Mouse (Mus musculus) kidney, postnatal 0 days (tissue): ENCODE results near the gene Mybbp1a. TPM values are rescaled to one million over a fixed set of nuclear protein-coding genes. Genes with fewer than 3 reads are reported as not detected.

Experiments used
- ATAC-seq: fragments of 200-750 bp; cut with Nextera tagmentation; replicated peaks from 2 replicates; pipeline ENCODE4 v1.8.0; 2017; ENCODE audit warnings: low read depth, moderate number of reproducible peaks, moderate TSS enrichment, moderate library complexity; ENCODE audit not compliant: low FRiP score
- DNase-seq: peaks from one replicate; pipeline ENCODE4 v3.0.0-alpha.2; 2016; ENCODE audit warnings: low spot score
- H3K27ac ChIP-seq: fragments of 300-500 bp; sonication (generic); 2 replicates; pipeline ENCODE4 v1.5.1; 2014; ENCODE audit warnings: mild to moderate bottlenecking
- H3K27me3 ChIP-seq: fragments of 300-500 bp; sonication (generic); 2 replicates; pipeline ENCODE4 v1.6.1; 2014; ENCODE audit warnings: low read length, mixed read lengths; ENCODE audit not compliant: insufficient read depth
- H3K36me3 ChIP-seq: fragments of 300-500 bp; sonication (generic); 2 replicates; pipeline ENCODE4 v1.6.1; 2014; ENCODE audit warnings: low read length, mixed read lengths; ENCODE audit not compliant: insufficient read depth
- H3K4me1 ChIP-seq: fragments of 300-500 bp; sonication (generic); replicated peaks from 2 replicates; pipeline ENCODE4 v1.6.1; 2014; ENCODE audit warnings: antibody characterized with exemption, low read length, mixed read lengths; ENCODE audit not compliant: insufficient read depth
- H3K4me2 ChIP-seq: fragments of 300-500 bp; sonication (generic); 2 replicates; pipeline ENCODE4 v1.6.1; 2014; ENCODE audit warnings: mild to moderate bottlenecking, low read length, moderate library complexity, mixed read lengths
- H3K4me3 ChIP-seq: fragments of 300-500 bp; sonication (generic); replicated peaks from 2 replicates; pipeline ENCODE4 v1.5.1; 2014; ENCODE audit warnings: low read depth, low read length
- H3K9ac ChIP-seq: fragments of 300-500 bp; sonication (generic); 2 replicates; pipeline ENCODE4 v1.6.1; 2014; ENCODE audit warnings: low read depth, low read length
- H3K9me3 ChIP-seq: fragments of 300-500 bp; sonication (generic); replicated peaks from 2 replicates; pipeline ENCODE4 v1.6.1; 2016; ENCODE audit warnings: low read length, inconsistent platforms, mixed read lengths
- CTCF ChIP-seq: IDR thresholded peaks from 2 replicates; pipeline ENCODE4 v1.5.1; 2016; ENCODE audit warnings: antibody characterized with exemption, low read depth, mild to moderate bottlenecking, moderate library complexity
- WGBS: fragments of 180-500 bp; shearing (Covaris S2); extraction: QIAGEN DNeasy Blood & Tissue Kit; methylation state at CpG from one replicate; pipeline ENCODE4 v1.1.7; 2014; 5-methylcytosine and 5-hydroxymethylcytosine counted together
- polyA plus RNA-seq: library from polyadenylated mRNA; unstranded; fragments of >200 nt; fragmentation: Nextera tagmentation; extraction: Ambion mirVana; gene quantifications from 2 replicates; pipeline ENCODE4 v1.2.1, GENCODE M21; 2015

Gene Mybbp1a
- polyA plus RNA-seq, 1 experiment from 2014 or later = 109 TPM

DNA sequence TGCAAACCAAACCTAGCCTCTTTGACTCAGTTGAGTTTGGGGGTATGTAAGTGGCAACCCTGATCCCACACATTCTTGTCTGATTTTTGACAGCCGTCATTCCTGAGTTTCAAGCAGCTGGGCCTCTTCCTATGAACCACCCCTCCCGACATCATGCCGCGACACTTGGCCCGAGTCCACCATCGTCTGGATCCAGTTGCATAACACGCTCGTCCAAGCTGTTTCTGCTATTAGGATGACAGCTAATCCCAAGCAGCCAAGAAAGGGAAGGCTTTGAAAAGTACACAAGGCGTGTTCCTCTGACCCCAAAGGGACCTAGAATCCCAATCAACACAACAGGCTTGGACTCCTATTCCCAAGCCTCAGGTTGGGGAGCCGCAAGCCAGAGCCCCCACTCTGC, 44.1 kb upstream of the Mybbp1a start:
- ATAC-seq = no peak
- TF ChIP-seq CTCF = no peak
- H3K36me3 ChIP-seq = peaks cover 25% of the 10 kb centered on the region
- WGBS = 58% methylated on average over 10 of the region's 10 CpGs
- H3K9ac ChIP-seq = no peak overlapping the region
- H3K4me2 ChIP-seq = no peak overlapping the region
- H3K4me3 ChIP-seq = no peak overlapping the region
- H3K27me3 ChIP-seq = no peaks in the 10 kb centered on the region
- DNase-seq = peak; percentile 64
- H3K4me1 ChIP-seq = peaks cover 17% of the 10 kb centered on the region
- peak overlapping the region; percentile 47; the same call in 1 of the 2 replicates for H3K27ac ChIP-seq
- no peaks in the 10 kb centered on the region for H3K9me3 ChIP-seq

DNA sequence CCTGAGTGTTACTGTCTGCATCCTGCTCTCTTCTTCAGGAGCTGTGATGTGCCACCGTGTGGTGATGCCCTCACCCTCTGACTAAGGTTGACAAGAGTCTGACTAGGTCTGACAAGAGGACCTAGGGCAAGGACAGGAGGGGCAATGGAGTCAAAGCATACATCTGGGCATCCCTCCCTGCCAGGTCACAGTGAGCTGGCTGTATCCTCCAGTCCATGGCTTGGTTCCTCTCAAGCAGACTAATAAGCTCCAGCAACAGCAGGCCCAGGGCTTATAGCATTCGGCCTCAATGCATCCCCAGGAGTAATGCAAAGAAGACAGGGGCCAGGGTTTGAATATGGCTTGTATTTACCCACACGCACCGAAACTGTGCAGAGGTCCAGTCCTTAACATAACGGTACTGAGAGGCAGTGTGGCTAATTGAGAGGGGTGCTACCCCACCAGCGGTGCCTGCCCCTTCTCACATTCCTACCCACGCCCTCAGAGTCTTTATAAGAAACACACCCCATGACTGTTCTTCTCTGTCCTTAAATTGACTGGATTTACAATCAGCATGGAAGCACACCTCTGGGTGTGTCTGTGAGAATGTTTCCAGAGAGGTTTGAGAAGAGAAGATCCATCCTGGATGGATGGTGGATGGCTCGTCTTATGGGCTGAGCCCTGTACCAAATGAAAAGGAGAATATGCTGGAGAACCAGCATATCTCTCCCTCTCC, 43.2 kb upstream of the Mybbp1a start:
- no peak for DNase-seq
- Histone ChIP-seq H3K4me2 (no peak overlapping the region), H3K27me3 (no peaks in the 10 kb centered on the region), H3K36me3 (peaks cover 25% of the 10 kb centered on the region), H3K9me3 (no peaks in the 10 kb centered on the region), H3K4me1 (peaks cover 23% of the 10 kb centered on the region), H3K9ac (no peak overlapping the region), H3K27ac (0 out of 2 replicates have a peak overlapping the region, but pooled peaks have one; percentile 47), H3K4me3 (no peak overlapping the region)
- TF ChIP-seq CTCF = no peak
- WGBS = 89% methylated on average over 8 of the region's 8 CpGs
- no peak for ATAC-seq

DNA sequence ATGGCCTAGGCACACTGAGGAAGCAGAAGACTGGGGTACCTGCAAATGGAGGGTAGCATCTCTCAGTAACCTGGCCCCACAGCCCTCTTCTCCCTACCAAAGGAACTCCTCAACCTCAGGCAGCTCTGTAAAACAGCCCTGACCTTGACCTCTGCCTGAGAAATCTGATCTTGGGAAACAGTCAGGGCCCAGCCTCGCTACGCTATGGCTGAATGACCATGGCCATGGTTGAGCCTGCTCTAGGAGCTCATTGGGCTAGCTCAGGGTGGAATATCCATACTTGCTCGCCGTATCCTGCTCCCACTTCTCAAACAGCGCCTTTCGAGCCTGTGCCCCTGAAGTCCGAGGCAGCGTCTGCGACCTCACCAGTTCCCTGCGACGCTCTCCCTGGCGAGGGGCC, 40.1 kb upstream of the Mybbp1a start:
- Histone ChIP-seq H3K9me3 (no peaks in the 10 kb centered on the region), H3K4me3 (no peak overlapping the region), H3K4me1 (peaks cover 32% of the 10 kb centered on the region), H3K9ac (0 out of 2 replicates have a peak overlapping the region, but pooled peaks have one; percentile 4), H3K4me2 (peak overlapping the region; percentile 31; the same call in 1 of the 2 replicates), H3K27ac (peak overlapping the region; percentile 85), H3K36me3 (peaks cover 21% of the 10 kb centered on the region; the same call in 1 of the 2 replicates), H3K27me3 (no peaks in the 10 kb centered on the region)
- TF ChIP-seq CTCF = no peak
- DNase-seq = peak; percentile 75
- 41% methylated on average over 12 of the region's 12 CpGs for WGBS
- peak; percentile 68 for ATAC-seq

DNA sequence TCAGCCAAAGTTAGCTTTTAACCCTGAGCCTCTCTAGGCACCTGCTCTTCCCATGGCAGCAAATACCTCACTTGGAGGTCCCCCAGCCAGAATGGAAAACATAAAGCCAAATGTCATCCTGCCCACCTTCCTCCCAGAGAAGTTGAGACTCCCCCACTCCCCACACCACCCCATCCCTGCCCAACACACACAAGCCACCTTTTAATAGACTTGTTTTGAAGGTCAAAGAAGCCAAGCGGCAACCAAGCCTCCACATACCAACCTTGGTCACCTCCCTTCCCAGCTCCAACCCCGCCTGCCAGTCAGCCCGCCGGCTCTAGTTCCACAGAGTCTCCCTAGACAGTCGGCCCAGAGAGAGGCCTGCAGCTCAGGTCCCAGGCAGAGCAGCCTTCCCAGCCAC, 39.1 kb upstream of the Mybbp1a start:
- Histone ChIP-seq H3K9ac (no peak overlapping the region), H3K9me3 (no peaks in the 10 kb centered on the region), H3K4me1 (peaks cover 39% of the 10 kb centered on the region), H3K4me3 (no peak overlapping the region), H3K4me2 (peak overlapping the region; percentile 31; the same call in 1 of the 2 replicates), H3K27me3 (no peaks in the 10 kb centered on the region), H3K27ac (peak overlapping the region; percentile 85), H3K36me3 (peaks cover 18% of the 10 kb centered on the region; the same call in 1 of the 2 replicates)
- peak; percentile 61 for ATAC-seq
- WGBS = 39% methylated on average over 5 of the region's 5 CpGs
- peak; percentile 79 for DNase-seq
- no peak for TF ChIP-seq CTCF

DNA sequence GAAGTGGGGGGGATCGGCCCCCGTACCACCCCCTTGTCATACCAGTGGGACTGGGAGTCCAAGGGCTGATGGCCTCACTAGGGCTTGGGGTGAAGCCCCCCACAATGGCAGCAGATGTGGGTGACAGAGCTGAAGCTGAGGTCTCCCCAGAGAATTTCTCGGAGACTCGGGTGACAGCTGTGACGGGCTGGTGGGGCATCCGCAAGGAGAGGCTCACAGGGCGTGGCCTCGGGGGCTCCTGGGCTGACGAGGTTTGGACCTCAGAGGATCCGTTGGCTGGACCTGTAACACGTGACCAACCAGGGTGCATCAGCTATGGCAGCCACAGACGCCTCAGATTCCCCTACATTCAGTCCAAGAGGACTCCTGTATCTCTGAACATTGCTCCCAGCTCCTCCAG, 38.2 kb upstream of the Mybbp1a start:
- peak overlapping the region; percentile 85; the same call in 1 of the 2 replicates for H3K27ac ChIP-seq
- H3K9me3 ChIP-seq = no peaks in the 10 kb centered on the region
- no peak overlapping the region for H3K9ac ChIP-seq
- no peaks in the 10 kb centered on the region for H3K27me3 ChIP-seq
- no peak overlapping the region for H3K4me2 ChIP-seq
- no peak overlapping the region for H3K4me3 ChIP-seq
- ATAC-seq (no peak), DNase-seq (no peak)
- H3K36me3 ChIP-seq = peaks cover 17% of the 10 kb centered on the region; the same call in 1 of the 2 replicates
- H3K4me1 ChIP-seq = peaks cover 46% of the 10 kb centered on the region
- no peak for TF ChIP-seq CTCF
- WGBS = 83% methylated on average over 12 of the region's 12 CpGs

DNA sequence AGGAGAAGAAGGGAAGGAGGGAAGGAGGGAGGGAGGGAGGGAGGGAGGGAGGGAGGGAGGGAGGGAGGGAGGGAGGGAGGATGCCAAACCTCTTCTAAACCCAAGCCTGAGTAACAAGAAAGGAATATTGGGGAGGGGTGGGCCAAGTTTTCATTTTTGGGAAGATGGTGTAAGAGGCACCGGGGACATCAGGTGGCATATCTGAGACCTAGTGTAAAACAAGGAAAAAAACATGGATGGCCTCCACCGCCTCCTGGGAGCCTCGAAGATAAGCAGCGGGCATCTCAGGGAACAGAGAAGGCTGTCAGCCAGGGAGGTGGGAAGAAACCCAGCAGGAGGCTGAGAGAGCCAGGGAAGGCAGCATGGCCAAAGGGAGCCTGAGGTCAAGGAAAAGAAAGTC, 35.6 kb upstream of the Mybbp1a start:
- Histone ChIP-seq H3K27me3 (no peaks in the 10 kb centered on the region), H3K9ac (no peak overlapping the region), H3K4me3 (no peak overlapping the region), H3K27ac (peak overlapping the region; percentile 50; the same call in 1 of the 2 replicates), H3K4me2 (peak overlapping the region; percentile 13; the same call in 1 of the 2 replicates), H3K9me3 (no peaks in the 10 kb centered on the region), H3K4me1 (peaks cover 54% of the 10 kb centered on the region), H3K36me3 (no peaks in the 10 kb centered on the region)
- DNase-seq (no peak), ATAC-seq (no peak)
- TF ChIP-seq CTCF = no peak
- 69% methylated on average over 4 of the region's 4 CpGs for WGBS
